ENCODE assay signal across 15 mouse cellular contexts in the genomic region with DNA sequence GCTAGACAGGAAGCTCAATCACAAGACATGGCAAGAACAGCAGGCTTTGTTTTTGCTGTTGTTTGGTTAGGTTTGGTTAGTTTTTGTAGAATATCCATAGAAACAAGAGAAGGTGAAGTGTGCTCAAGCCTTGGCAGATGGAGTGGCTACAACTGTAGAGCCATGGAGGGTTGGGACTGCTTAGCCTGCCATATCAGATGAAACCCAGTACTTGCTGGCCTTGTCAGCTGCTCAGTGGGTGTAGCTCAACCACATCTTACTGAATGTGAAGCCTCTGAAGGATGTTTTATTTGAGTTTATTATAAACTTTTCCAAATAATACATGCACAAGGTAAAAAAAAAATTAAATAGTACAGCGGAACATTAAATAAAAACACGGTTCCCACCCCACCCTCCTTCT.
"Had no signal": no experiment of that assay in that cellular context is flagged by ENCODE, and none has a peak within 500 bp of the region (broad histone marks: within the 10 kb centered on the region; RNA-seq: fewer than 3 reads in every experiment).

No protein-coding gene starts in this region.

- H3K27me3 ChIP-seq: neural tube, embryonic 13.5 days; neural tube, embryonic 15.5 days; stomach, embryonic 15.5 days had no signal

- DNase-seq: retina, postnatal 1 day; right cerebral cortex, adult 18-20 months; right cerebral cortex, postnatal 14 days; right cerebral cortex, postnatal 25 days; right cerebral cortex, postnatal 4 days; spleen, adult 18-20 months; thymus, adult 18-20 months; thymus, adult 2 months; thymus, postnatal 14 days; thymus, postnatal 25 days; thymus, postnatal 36 days; thymus, postnatal 4 days had no signal

- H3K4me3 ChIP-seq: neural tube, embryonic 13.5 days; neural tube, embryonic 15.5 days; stomach, embryonic 15.5 days had no signal

- H3K4me2 ChIP-seq: neural tube, embryonic 13.5 days; neural tube, embryonic 15.5 days; stomach, embryonic 15.5 days had no signal
